Mouse (Mus musculus) liver, adult 2 months (tissue): ENCODE results near the gene Focad.

Experiments used
- CTCF ChIP-seq: fragments of 200-500 bp; IDR thresholded peaks from 2 replicates; pipeline ENCODE4 v1.5.1; 2011; ENCODE audit warnings: low read depth, low read length, control low read depth
- POLR2A ChIP-seq: fragments of 200-500 bp; IDR thresholded peaks from 2 replicates; pipeline ENCODE4 v1.6.1; 2011; ENCODE audit warnings: low read length, control low read depth; ENCODE audit not compliant: insufficient read depth; ENCODE audit errors: extremely low read depth

DNA sequence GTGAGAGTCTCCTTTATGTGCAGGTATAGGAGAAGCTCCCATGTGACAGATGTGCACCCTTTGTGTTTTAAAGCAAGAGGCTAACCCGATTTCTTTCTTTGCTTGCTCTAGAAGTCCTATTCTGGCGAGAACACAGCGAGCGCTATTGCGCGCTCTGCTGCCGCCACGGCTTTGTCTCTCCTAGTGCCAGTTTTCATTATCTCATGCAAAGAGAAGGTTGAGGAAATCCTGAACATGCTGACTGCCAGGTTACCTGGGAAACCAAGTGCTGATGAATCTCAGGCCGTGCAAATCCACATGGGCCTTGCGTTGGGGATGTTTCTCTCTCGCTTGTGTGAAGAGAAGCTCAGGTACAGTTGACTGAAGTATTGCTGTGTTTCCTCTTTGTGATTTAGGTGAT lies 250.0 kb downstream of the Focad start:
- TF ChIP-seq CTCF: no peak
- no peak for TF ChIP-seq POLR2A
